Mouse (Mus musculus) stomach, embryonic 14.5 days (tissue): ENCODE data around the gene Inpp5f. TPM values are rescaled to one million over a fixed set of nuclear protein-coding genes. Genes with fewer than 3 reads are reported as not detected.
"Not testable (repeated sequence)": the region's sequence is repeated elsewhere in the genome, so short reads cannot be mapped to it uniquely, and the experiment has no call there.

Experiments used
- ATAC-seq: fragments of 200-750 bp; cut with Nextera tagmentation; 2 replicates; pipeline ENCODE4 v1.8.0; 2017; ENCODE audit warnings: low read depth, moderate TSS enrichment; ENCODE audit not compliant: insufficient number of reproducible peaks, insufficient read depth, low FRiP score
- H3K27ac ChIP-seq: fragments of 300-500 bp; sonication (generic); 2 replicates; pipeline ENCODE4 v1.5.1; 2014; ENCODE audit warnings: mild to moderate bottlenecking, low read length, moderate library complexity, mixed read lengths
- H3K27me3 ChIP-seq: fragments of 300-500 bp; sonication (generic); 2 replicates; pipeline ENCODE4 v1.6.1; 2014; ENCODE audit warnings: low read length, control low read depth, mixed read lengths; ENCODE audit not compliant: control insufficient read depth, insufficient read depth
- H3K36me3 ChIP-seq: fragments of 300-500 bp; sonication (generic); 2 replicates; pipeline ENCODE4 v1.6.1; 2014; ENCODE audit warnings: mild to moderate bottlenecking, control low read depth, low read length, moderate library complexity, mixed read lengths; ENCODE audit not compliant: control insufficient read depth, insufficient read depth
- H3K4me1 ChIP-seq: fragments of 300-500 bp; sonication (generic); 2 replicates; pipeline ENCODE4 v1.6.1; 2014; ENCODE audit warnings: low read length, control low read depth, mixed read lengths; ENCODE audit not compliant: control insufficient read depth, insufficient read depth
- H3K4me2 ChIP-seq: fragments of 300-500 bp; sonication (generic); replicated peaks from 2 replicates; pipeline ENCODE4 v1.6.1; 2014; ENCODE audit warnings: low read depth, low read length, control low read depth
- H3K4me3 ChIP-seq: fragments of 300-500 bp; sonication (generic); 2 replicates; pipeline ENCODE4 v1.5.1; 2014; ENCODE audit warnings: low read depth, low read length, control low read depth
- H3K9ac ChIP-seq: fragments of 300-500 bp; sonication (generic); replicated peaks from 2 replicates; pipeline ENCODE4 v1.6.1; 2014; ENCODE audit warnings: low read depth, mild to moderate bottlenecking, control low read depth, low read length, moderate library complexity, mixed read lengths
- H3K9me3 ChIP-seq: fragments of 300-500 bp; sonication (generic); 2 replicates; pipeline ENCODE4 v1.6.1; 2016; ENCODE audit warnings: low read depth, low read length, control low read depth; ENCODE audit not compliant: control insufficient read depth
- WGBS: fragments of 180-500 bp; shearing (Covaris S2); extraction: QIAGEN DNeasy Blood & Tissue Kit; methylation state at CpG from one replicate; pipeline ENCODE4 v1.1.7; 2014; 5-methylcytosine and 5-hydroxymethylcytosine counted together
- polyA plus RNA-seq: library from polyadenylated mRNA; unstranded; fragments of >200 nt; fragmentation: Nextera tagmentation; extraction: Ambion mirVana; gene quantifications from 2 replicates; pipeline ENCODE4 v1.2.1, GENCODE M21; 2014

Gene Inpp5f
- polyA plus RNA-seq, 1 experiment from 2014 or later = 33.9 TPM

- Histone ChIP-seq H3K27me3 (no peaks in the 10 kb centered on the region), H3K36me3 (no peaks in the 10 kb centered on the region), H3K4me3 (no peak overlapping the region), H3K9ac (no peak overlapping the region), H3K27ac (no peak overlapping the region), H3K4me2 (no peak overlapping the region), H3K9me3 (no peaks in the 10 kb centered on the region), H3K4me1 (peaks cover 13% of the 10 kb centered on the region)
- no peak for ATAC-seq
- WGBS = 46% methylated on average over 4 of the region's 4 CpGs
Observed at GRCm38 (mm10) chr7:128587334-128587933, 23.7 kb upstream of the Inpp5f start.

- Histone ChIP-seq H3K9ac (no peak overlapping the region), H3K36me3 (no peaks in the 10 kb centered on the region), H3K9me3 (no peaks in the 10 kb centered on the region; the same call in 1 of the 2 replicates), H3K4me2 (no peak overlapping the region), H3K27me3 (no peaks in the 10 kb centered on the region), H3K27ac (peak overlapping the region; percentile 77), H3K4me1 (peaks cover 20% of the 10 kb centered on the region), H3K4me3 (no peak overlapping the region)
- WGBS = 9% methylated on average over 9 of the region's 9 CpGs
- peak; percentile 61; the same call in 1 of the 2 replicates for ATAC-seq
Observed at GRCm38 (mm10) chr7:128591345-128592084, 19.6 kb upstream of the Inpp5f start.

DNA sequence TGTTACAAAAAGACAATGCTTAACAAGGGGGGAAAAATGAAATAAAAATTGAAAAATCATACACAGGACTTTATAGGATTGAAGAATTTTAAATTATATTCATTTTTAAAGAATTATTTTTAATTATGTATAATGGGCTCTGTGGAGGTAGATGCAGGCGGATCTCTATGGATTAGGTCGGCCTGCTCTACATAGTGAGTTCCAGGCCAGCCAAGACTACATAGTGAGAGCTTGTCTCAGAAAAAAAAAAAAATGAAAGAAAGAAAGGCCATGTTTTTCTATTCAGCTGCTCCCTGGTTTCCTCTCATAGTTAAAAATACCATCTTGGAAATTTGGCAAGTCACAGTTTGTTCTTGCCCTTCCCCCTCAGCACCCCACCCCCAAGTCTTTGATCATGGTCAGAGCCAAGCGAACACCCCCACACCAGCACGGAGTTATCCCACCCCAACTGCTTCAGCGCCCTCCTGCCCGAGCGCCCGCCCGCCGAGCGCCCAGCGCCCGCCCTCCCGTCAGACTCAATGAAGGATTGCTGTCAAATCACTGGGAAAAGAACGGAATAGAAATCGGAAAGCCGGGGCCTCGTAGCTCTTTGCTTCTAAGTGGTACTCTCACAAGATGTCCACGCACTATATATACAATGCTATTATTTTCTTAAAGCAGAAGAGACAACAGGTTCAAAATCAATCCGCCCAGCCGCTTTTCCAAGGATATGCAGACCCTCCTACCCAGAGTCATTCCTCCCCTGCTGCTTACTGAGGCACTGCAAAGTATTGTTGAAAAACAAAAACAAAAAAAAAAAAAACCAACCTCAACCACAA lies 18.8 kb upstream of the Inpp5f start:
- peak overlapping the region; percentile 44 for H3K4me2 ChIP-seq
- H3K27me3 ChIP-seq = no peaks in the 10 kb centered on the region
- H3K9ac ChIP-seq = no peak overlapping the region
- ATAC-seq = 0 out of 2 replicates have a peak, but pooled peaks have one; percentile 42
- H3K27ac ChIP-seq = peak overlapping the region; percentile 77; the same call in 1 of the 2 replicates
- H3K4me3 ChIP-seq = peak overlapping the region; percentile 9; the same call in 1 of the 2 replicates
- H3K4me1 ChIP-seq = peaks cover 20% of the 10 kb centered on the region
- 8% methylated on average over 21 of the region's 21 CpGs for WGBS
- H3K36me3 ChIP-seq = no peaks in the 10 kb centered on the region
- no peaks in the 10 kb centered on the region; the same call in 1 of the 2 replicates for H3K9me3 ChIP-seq

- peak overlapping the region; percentile 58; the same call in 1 of the 2 replicates for H3K27ac ChIP-seq
- peaks cover 20% of the 10 kb centered on the region for H3K4me1 ChIP-seq
- 0 out of 2 replicates have a peak overlapping the region, but pooled peaks have one; percentile 9 for H3K4me3 ChIP-seq
- H3K9me3 ChIP-seq = no peaks in the 10 kb centered on the region; the same call in 1 of the 2 replicates
- peak overlapping the region; percentile 44; the same call in 1 of the 2 replicates for H3K4me2 ChIP-seq
- no peak for ATAC-seq
- H3K36me3 ChIP-seq = no peaks in the 10 kb centered on the region
- no peak overlapping the region for H3K9ac ChIP-seq
- 7% methylated on average over 6 of the region's 6 CpGs for WGBS
- no peaks in the 10 kb centered on the region for H3K27me3 ChIP-seq
Observed at GRCm38 (mm10) chr7:128592936-128593241, 18.2 kb upstream of the Inpp5f start.

DNA sequence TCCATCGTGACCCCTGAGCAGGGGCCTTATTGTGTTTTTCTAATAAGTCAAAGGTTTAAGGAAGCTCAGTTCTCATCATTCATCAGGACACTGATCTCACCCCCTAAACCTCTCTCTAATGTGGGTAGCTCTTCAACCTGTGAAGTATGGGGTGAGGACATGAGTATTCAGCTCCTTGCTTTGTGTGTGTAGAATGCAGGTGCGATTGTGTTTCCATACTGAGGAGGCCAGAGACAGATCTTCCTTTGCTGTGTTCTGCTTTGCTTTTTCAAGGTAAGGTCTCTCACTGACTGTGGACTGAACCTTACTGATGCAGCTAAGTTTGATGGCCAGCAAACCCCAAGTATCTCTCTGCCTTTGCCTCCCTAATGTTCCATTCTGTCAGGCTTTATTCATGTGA lies 14.9 kb upstream of the Inpp5f start:
- ATAC-seq = no peak
- Histone ChIP-seq H3K4me2 (no peak overlapping the region), H3K4me1 (peaks cover 17% of the 10 kb centered on the region), H3K27ac (no peak overlapping the region), H3K4me3 (no peak overlapping the region), H3K36me3 (no peaks in the 10 kb centered on the region), H3K9ac (no peak overlapping the region), H3K9me3 (no peaks in the 10 kb centered on the region; the same call in 1 of the 2 replicates), H3K27me3 (no peaks in the 10 kb centered on the region)
- WGBS = 92% methylated on average over 2 of the region's 2 CpGs

- Histone ChIP-seq H3K36me3 (no peaks in the 10 kb centered on the region), H3K9me3 (no peaks in the 10 kb centered on the region; the same call in 1 of the 2 replicates), H3K4me3 (no peak overlapping the region), H3K9ac (no peak overlapping the region), H3K27ac (no peak overlapping the region), H3K4me2 (no peak overlapping the region), H3K4me1 (no peaks in the 10 kb centered on the region), H3K27me3 (no peaks in the 10 kb centered on the region)
- ATAC-seq = no peak
- WGBS = 72% methylated on average over 5 of the region's 5 CpGs
Observed at GRCm38 (mm10) chr7:128599072-128599471, 12.1 kb upstream of the Inpp5f start.

GRCm38 (mm10) chr7:128601826-128602225 lies 9.3 kb upstream of the Inpp5f start:
- Histone ChIP-seq H3K9ac (no peak overlapping the region), H3K4me1 (no peaks in the 10 kb centered on the region), H3K27ac (no peak overlapping the region), H3K9me3 (no peaks in the 10 kb centered on the region; the same call in 1 of the 2 replicates), H3K27me3 (no peaks in the 10 kb centered on the region), H3K36me3 (no peaks in the 10 kb centered on the region), H3K4me2 (no peak overlapping the region), H3K4me3 (no peak overlapping the region)
- no peak for ATAC-seq
- WGBS = 67% methylated on average over 5 of the region's 5 CpGs

- H3K9ac ChIP-seq, H3K4me3 ChIP-seq, H3K36me3 ChIP-seq, H3K27me3 ChIP-seq, H3K9me3 ChIP-seq, ATAC-seq, H3K4me1 ChIP-seq, H3K27ac ChIP-seq, H3K4me2 ChIP-seq: not testable (repeated sequence)
- 95% methylated on average over 7 of the region's 9 CpGs for WGBS
Observed at GRCm38 (mm10) chr7:128609936-128610335, 1.2 kb upstream of the Inpp5f start.
